Mouse (Mus musculus) adrenal gland, postnatal 10 days (tissue): ENCODE data around the gene Acd. TPM values are rescaled to one million over a fixed set of nuclear protein-coding genes. Genes with fewer than 3 reads are reported as not detected.

Experiments used
- DNase-seq: peaks from one replicate; pipeline ENCODE4 v3.0.0; 2021; ENCODE audit warnings: mixed read lengths
- long read RNA-seq, 2 experiments: library from polyadenylated mRNA; stranded (forward); transcript quantifications; one replicate each; pipeline ENCODE4 v2.0.0; 2021
- total RNA-seq, 2 experiments: library from RNA; stranded (reverse); gene quantifications; 2 replicates each; pipeline ENCODE4 v1.2.3; 2021

Gene Acd
- 10 to 100 TPM; 27.9 to 28.2 TPM for total RNA-seq
- long read RNA-seq, experiment 1, transcript Acd-201 (11 exons, 3,154 nt): major isoform, 12 of 33 reads
- long read RNA-seq, experiment 1, partial matches to known transcripts: 9 of 33 reads
- long read RNA-seq, experiment 1, other reads (novel, unspliced or antisense): 11 of 33 reads
- long read RNA-seq, experiment 2, transcript Acd-201 (11 exons, 3,154 nt): major isoform, 13 of 22 reads
- long read RNA-seq, experiment 2, partial matches to known transcripts: 2 of 22 reads
- long read RNA-seq, experiment 2, other reads (novel, unspliced or antisense): 7 of 22 reads

DNA sequence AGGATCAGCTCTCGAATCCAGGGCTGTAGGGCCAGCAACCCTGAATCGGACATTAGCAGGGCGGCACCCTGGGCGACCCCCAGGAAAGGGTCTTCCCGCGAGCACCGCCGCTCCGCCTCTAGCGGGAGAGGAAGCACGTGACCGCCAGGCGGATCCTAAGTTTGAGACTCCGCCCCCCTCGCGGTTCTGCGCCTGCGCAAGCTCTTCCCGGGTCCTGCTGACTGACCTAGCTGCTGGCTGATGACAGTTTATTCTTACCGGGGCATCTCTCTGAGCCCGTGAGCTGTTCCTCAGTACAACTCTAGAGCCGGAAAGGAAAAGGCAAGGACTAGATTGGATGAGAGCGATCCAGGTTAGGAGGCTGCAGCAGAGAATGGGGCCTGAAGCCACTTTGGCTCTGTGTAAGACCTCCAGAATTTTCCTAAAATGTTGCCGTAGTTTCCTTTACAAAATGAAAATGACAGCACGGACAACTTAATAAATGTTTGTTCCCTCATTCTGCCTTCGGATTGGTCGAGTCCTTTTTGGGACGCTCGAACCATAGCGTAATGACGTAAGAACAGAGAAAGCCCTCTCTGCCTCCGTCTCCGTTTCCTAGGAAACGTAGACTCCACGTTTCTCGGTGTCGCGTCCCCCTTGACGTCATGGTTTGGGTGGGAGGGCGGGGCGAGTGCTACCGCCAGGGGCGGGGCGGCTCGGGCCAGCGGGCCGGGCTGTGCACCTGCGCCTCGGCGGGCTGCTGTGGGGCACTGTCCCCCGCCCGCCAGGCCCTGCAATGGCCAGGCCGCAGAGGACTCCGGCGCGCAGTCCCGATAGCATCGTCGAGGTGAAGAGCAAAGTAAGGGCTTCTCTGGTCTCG, at the start of gene Acd, which contains the start of gene Pard6a:
Gene Acd, minus strand, starts transcription at position 137 of the 859 bp plus-strand sequence.
Gene Pard6a, plus strand, starts transcription at position 183 of the 859 bp plus-strand sequence.
- DNase-seq: peak; percentile 98

GRCm38 (mm10) chr8:105750606-105751005, 49.7 kb upstream of the Acd start:
- DNase-seq: peak; percentile 93

GRCm38 (mm10) chr8:105743301-105743700, 42.4 kb upstream of the Acd start:
- DNase-seq: no peak

GRCm38 (mm10) chr8:105739216-105739615, 38.3 kb upstream of the Acd start:
- no peak for DNase-seq

DNA sequence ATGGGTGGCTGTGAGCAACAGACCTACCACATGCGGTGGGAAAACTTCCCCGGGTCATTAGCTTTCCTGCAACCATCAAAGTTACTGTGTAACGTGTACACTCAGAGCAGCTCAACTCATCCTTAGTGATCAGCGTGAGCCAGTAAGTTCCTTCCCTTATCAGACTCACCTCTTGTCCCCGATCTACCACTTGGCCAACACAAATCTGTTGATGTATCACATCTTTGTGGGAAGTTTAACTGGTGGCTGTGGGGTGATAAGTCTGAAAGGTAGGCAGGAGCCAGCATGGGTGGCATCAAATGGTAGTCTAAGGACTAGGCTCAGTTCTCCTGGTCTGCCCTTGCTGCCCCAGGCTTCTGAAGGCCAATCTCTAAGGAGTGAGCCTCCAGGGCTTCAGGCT, 31.3 kb upstream of the Acd start:
- no peak for DNase-seq

DNA sequence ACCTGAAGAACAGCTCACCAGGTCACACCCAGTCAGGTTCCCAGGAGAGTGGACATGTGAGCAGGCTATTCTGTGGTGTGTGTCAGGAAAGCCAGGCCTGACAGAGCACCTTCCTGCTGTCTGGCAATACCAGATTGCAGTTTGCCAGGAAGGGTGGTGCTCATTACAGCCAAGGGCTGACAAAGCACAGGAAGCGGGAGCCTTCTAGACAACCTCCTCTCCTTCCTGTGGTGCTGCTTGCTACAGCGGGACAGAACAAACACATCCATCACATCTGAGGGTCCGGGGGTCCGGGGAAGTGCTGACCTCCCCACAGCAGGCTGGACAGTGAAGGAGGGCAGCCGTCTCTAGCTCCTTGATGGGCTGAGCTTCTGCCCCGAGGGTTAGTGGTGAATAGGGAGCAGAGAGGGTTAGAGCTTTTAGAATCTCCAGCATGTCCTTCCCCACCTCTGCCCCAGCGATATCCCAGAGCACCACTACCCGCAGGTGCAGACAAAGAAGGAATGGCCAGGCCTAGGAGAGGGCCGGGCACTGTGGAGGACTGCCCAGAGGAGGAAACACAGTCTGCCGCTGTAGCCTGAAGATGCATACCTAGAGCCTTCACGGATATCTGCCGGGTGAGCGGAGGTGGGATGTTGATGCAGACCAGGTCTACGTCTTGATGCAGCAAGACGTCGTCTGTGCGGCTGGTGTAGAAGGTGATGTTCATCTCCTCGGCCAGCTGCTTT, 26.7 kb upstream of the Acd start:
- DNase-seq: peak; percentile 42

DNA sequence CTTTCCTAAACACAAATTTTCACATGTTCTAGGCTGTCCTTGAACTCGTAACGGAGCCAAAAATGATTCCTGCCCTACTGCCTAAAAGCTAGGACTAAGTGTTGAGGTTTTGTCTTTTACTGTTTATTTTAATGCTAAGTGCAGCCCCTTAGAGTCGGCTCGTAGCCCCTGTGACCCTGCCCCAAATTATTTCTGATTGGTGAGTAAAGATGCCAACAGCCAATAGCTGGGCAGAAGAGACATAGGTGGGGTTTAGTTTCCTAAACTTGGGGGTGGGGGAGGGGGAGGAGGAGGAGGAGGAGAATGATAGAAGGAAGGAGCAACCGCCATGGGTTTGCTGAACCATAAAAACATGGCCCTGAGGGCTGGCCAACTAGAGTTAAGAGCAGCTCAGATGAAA, 24.8 kb upstream of the Acd start:
- no peak for DNase-seq

- DNase-seq: no peak
Observed at GRCm38 (mm10) chr8:105722861-105723260, 22.0 kb upstream of the Acd start.

DNA sequence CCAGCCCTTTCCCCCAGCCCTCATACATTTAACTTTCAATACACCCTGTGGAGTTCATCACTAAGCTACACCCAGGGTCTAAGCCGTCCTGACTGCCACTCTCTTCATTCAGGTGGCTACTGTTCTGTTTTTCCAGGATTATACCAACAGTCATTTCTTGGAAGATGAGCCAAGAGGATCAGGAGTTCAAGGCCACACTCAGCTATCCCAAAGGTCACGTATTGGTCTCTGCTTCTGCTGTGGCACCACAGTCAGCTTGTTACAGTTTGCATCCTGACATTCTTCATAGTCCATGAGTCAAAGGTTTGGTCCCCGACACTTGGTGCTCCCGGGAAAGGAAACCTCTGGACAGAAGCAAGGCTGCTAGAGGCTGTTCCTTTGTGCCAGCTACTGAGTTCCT, 18.7 kb upstream of the Acd start:
- DNase-seq: no peak

DNA sequence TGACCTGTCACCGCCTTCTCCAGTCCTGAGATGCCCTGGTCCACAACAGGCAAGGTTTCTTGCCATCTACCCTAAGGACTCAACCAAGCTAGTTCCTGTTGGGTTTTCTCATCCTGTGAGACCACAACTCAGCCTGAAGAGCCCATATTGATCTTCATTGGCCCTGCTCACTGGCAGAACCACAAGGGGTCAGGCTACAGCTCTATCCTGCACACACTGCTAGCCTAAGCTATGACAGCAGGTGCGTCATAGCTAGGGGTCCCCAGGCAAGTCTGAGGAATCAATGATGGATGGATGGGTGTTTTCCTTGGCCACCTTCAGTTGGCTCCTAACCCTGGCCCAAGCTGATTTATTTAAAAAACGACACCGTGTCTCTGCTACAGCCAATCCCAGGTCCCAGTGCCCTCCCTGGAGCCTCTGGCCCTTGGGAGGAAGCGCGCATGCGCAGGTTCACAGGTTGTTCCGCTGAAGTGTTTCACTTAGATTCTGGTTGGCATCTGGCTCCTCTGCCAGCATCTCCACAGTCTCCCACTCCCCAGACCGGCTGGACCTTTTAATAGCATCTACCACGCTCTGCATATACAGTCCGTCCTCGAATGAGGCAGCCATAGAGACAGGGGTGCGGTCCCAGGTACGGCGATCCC, 15.5 kb upstream of the Acd start:
- DNase-seq: no peak

- no peak for DNase-seq
Observed at GRCm38 (mm10) chr8:105715042-105715441, 14.1 kb upstream of the Acd start.

DNA sequence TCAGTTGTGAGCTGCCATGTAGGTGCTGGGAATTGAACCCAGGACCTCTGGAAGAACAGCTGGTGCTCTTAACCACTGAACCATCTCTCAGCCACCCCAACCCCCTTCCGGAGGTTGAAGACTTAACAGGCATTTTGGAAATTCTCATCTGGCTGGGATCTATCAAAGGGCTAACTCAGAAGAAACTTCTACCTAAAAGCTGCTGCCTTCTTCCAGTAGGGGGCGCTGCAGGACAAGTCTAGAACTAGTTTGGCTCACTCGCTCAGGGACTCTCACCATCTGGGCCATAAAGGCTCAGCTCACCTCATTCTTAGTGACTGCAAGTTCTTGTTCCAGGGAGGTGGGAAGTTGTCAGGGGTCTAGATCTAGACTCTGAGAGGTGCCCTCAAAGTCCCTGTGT, 13.2 kb upstream of the Acd start:
- DNase-seq: peak; percentile 94

- no peak for DNase-seq
Observed at GRCm38 (mm10) chr8:105712286-105712685, 11.4 kb upstream of the Acd start.

GRCm38 (mm10) chr8:105709317-105709716, 8.4 kb upstream of the Acd start:
- no peak for DNase-seq

- no peak for DNase-seq
Observed at GRCm38 (mm10) chr8:105708675-105709074, 7.8 kb upstream of the Acd start.

DNA sequence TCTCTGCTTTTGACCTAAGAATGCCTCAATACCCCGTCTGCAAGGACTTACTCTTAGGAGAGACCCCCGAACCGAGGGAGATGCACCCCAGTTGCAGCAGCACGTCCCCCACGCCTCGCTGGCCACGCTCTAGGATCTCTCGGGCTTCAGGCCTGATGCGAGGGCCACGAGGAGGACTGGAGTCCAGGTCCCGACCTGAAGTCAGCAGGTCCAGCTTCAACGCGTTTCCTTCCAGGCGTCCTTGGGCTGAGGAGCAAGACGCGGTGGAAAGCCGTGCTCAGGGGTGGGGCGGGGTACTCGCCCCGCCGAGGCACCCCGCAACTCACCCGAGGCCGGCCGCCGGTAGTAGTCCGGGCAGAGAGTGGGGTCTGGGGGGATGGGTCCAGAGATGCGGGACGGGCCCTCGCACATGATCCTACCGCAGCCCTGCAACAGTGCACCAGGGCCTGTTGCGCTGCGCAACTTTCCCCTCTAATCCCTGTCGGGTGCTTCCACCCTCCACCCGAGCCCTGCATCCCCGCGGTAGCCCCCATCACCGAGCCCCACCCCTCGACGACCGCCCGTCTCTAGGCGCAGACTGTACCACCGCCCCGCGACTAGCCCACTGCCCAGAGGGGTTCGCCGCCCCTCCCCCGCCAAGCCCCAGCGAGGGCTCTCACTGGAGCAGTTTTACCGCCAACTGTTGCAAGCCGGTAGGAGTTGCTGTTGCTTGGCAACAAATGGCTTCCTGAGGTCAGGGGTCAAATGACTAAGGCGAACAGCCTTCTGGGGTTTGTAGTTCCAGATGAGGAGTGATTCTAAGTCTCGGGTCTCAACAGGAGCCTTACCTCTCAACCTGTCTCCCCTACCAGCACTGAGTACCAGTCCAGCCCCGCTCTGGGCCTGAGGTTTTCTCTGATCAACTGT, 6.8 kb upstream of the Acd start, which contains the start of the genes 4933405L10Rik and Enkd1:
Gene 4933405L10Rik, plus strand, starts transcription at position 158 of the 906 bp plus-strand sequence.
Gene Enkd1, minus strand, starts transcription at position 713 of the 906 bp plus-strand sequence.
- peak; percentile 90 for DNase-seq

- no peak for DNase-seq
Observed at GRCm38 (mm10) chr8:105706426-105706825, 5.5 kb upstream of the Acd start.

GRCm38 (mm10) chr8:105704955-105705354, 4.1 kb upstream of the Acd start:
- no peak for DNase-seq

DNA sequence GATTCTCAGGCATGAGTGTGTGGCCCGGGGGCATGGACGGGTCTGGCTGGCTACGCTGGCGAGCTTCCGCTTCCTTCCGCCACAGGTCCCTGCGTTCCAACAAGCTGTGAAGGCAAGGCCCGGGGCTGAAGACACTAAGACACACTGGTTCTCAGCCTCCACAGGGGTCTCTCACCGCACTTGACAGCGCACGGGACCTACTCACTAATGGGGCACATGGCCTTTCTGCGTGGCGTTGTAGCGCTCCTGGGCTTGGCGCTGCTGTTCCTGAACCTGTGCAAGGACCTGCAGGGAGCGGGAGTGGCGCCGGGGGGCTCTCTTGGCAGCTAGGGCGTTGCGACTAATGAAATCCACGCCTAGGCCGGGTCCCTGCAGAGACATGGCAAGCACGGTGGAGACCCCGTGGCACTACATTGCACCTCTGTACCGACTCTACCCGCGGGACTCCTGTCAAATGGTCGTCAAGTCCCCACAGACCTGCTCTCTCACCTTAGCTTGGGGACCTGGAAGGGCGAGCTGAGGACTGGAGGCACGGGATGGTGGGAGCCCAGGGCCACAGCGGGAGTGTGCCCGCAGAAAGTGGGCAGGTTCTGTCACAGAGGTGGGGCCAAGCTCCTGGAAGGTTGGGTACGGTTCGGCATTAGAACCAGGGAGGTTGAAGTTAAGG, 3.4 kb upstream of the Acd start:
- DNase-seq: no peak

- DNase-seq: no peak
Observed at GRCm38 (mm10) chr8:105702731-105703415, 2.0 kb upstream of the Acd start.
